Mouse (Mus musculus): ENCODE data around the gene Aoc3.
"Not testable (repeated sequence)": the region's sequence is repeated elsewhere in the genome, so short reads cannot be mapped to it uniquely, and the experiment has no call there.

Gene Aoc3

GRCm38 (mm10) chr11:101330371-101330924, at the start of gene Aoc3:
Aoc3 (plus strand) TSS chr11:101330605.
- no peak for DNase-seq (ENCODE audit: low spot score in 2 of 2)

GRCm38 (mm10) chr11:101280837-101281236, 49.6 kb upstream of the Aoc3 start:
- no peak for DNase-seq (ENCODE audit: low spot score in 2 of 2)

GRCm38 (mm10) chr11:101282896-101283295, 47.5 kb upstream of the Aoc3 start:
- DNase-seq (ENCODE audit: low spot score in 2 of 2): no peak

- DNase-seq (ENCODE audit: low spot score in 2 of 2): no peak
Measured at GRCm38 (mm10) chr11:101283805-101284204, 46.6 kb upstream of the Aoc3 start.

GRCm38 (mm10) chr11:101287306-101287705, 43.1 kb upstream of the Aoc3 start:
- no peak for DNase-seq (ENCODE audit: low spot score in 2 of 2)

- no peak for DNase-seq (ENCODE audit: low spot score in 2 of 2)
Measured at GRCm38 (mm10) chr11:101291231-101291630, 39.2 kb upstream of the Aoc3 start.

- DNase-seq (ENCODE audit: low spot score in 2 of 2): no peak
Measured at GRCm38 (mm10) chr11:101295191-101295590, 35.2 kb upstream of the Aoc3 start.

GRCm38 (mm10) chr11:101300881-101301280, 29.5 kb upstream of the Aoc3 start:
- DNase-seq (ENCODE audit: low spot score in 2 of 2): no peak

- no peak for DNase-seq (ENCODE audit: low spot score in 2 of 2)
Measured at GRCm38 (mm10) chr11:101301299-101302003, 29.0 kb upstream of the Aoc3 start.

GRCm38 (mm10) chr11:101302004-101302798, 28.2 kb upstream of the Aoc3 start, which contains the start of gene Becn1:
Becn1 (minus strand) TSS chr11:101302286.
- DNase-seq (ENCODE audit: low spot score in 2 of 2): peak; percentile 90 to 97

- DNase-seq (ENCODE audit: low spot score in 2 of 2): no peak
Measured at GRCm38 (mm10) chr11:101307744-101308143, 22.7 kb upstream of the Aoc3 start.

- DNase-seq (ENCODE audit: low spot score in 2 of 2): no peak
Measured at GRCm38 (mm10) chr11:101311083-101311482, 19.3 kb upstream of the Aoc3 start.

GRCm38 (mm10) chr11:101312150-101312549, 18.3 kb upstream of the Aoc3 start:
- no peak for DNase-seq (ENCODE audit: low spot score in 2 of 2)

- DNase-seq (ENCODE audit: low spot score in 2 of 2): no peak
Measured at GRCm38 (mm10) chr11:101314567-101314966, 15.8 kb upstream of the Aoc3 start.

- DNase-seq (ENCODE audit: low spot score in 2 of 2): no peak
Measured at GRCm38 (mm10) chr11:101315082-101315650, 15.2 kb upstream of the Aoc3 start.

- peak; percentile 89 for DNase-seq (ENCODE audit: low spot score in 2 of 2)
Measured at GRCm38 (mm10) chr11:101315665-101316500, 14.5 kb upstream of the Aoc3 start, which contains the start of gene Psme3. Psme3 (plus strand) TSS chr11:101316213.

- no peak for DNase-seq (ENCODE audit: low spot score in 2 of 2)
Measured at GRCm38 (mm10) chr11:101316501-101316917, 13.9 kb upstream of the Aoc3 start.

GRCm38 (mm10) chr11:101323609-101324008, 6.8 kb upstream of the Aoc3 start:
- peak; percentile 54 to 58 for DNase-seq (ENCODE audit: low spot score in 2 of 2)

GRCm38 (mm10) chr11:101324763-101325162, 5.6 kb upstream of the Aoc3 start, which contains the start of gene Aoc2:
Aoc2 (plus strand) TSS chr11:101325063.
- DNase-seq (ENCODE audit: low spot score in 2 of 2): no peak

- DNase-seq (ENCODE audit: low spot score in 2 of 2): not testable (repeated sequence)
Measured at GRCm38 (mm10) chr11:101325201-101325600, 5.2 kb upstream of the Aoc3 start.

GRCm38 (mm10) chr11:101326147-101326546, 4.3 kb upstream of the Aoc3 start:
- no peak for DNase-seq (ENCODE audit: low spot score in 2 of 2)
